Mouse (Mus musculus) liver, adult 2 months (tissue): ENCODE results near the gene Pou5f1.

Experiments
- CTCF ChIP-seq: fragments of 200-500 bp; IDR thresholded peaks from 2 replicates; pipeline ENCODE4 v1.5.1; 2011; ENCODE audit warnings: low read depth, low read length, control low read depth
- POLR2A ChIP-seq: fragments of 200-500 bp; IDR thresholded peaks from 2 replicates; pipeline ENCODE4 v1.6.1; 2011; ENCODE audit warnings: low read length, control low read depth; ENCODE audit not compliant: insufficient read depth; ENCODE audit errors: extremely low read depth

- no peak for TF ChIP-seq CTCF
- no peak for TF ChIP-seq POLR2A
Observed at GRCm38 (mm10) chr17:35504628-35505481, 963 bp upstream of the Pou5f1 start.
